Mouse (Mus musculus): ENCODE results near the gene Ankrd23. TPM values are rescaled to one million over a fixed set of nuclear protein-coding genes. Genes with fewer than 3 reads are reported as not detected.

The Ankrd23 gene
- polyA plus RNA-seq, 1 experiment from 2014 or later: 13.6 TPM

GRCm38 (mm10) chr1:36533546-36533945, 3.1 kb downstream of the Ankrd23 start:
- peak overlapping the region; percentile 22; the same call in 1 of the 2 replicates for H3K27ac ChIP-seq (ENCODE audit: low read depth, low read length)
- no peaks in the 10 kb centered on the region for H3K27me3 ChIP-seq (ENCODE audit: control insufficient read depth, insufficient read depth, low read length)
- H3K9ac ChIP-seq (ENCODE audit: low read depth, low read length): no peak overlapping the region
- H3K4me3 ChIP-seq (ENCODE audit: low read depth, low read length): no peak overlapping the region
- no peaks in the 10 kb centered on the region; the same call in 1 of the 2 replicates for H3K36me3 ChIP-seq (ENCODE audit: control insufficient read depth, insufficient read depth, low read length)
- 60% methylated on average over 6 of the region's 6 CpGs for WGBS (ENCODE audit: insufficient replicate concordance)
- no peaks in the 10 kb centered on the region for H3K9me3 ChIP-seq (replicated peaks; ENCODE audit: control insufficient read depth, low read length)
- no peak overlapping the region for H3K4me2 ChIP-seq
- peaks cover 25% of the 10 kb centered on the region for H3K4me1 ChIP-seq (ENCODE audit: control insufficient read depth, insufficient read depth, low read length)
- no peak for ATAC-seq (replicated peaks; ENCODE audit: insufficient number of reproducible peaks, low FRiP score, low TSS enrichment)

- Histone ChIP-seq H3K4me3 (ENCODE audit: low read depth, low read length) (no peak overlapping the region), H3K4me2 (no peak overlapping the region), H3K27ac (ENCODE audit: low read depth, low read length) (no peak overlapping the region), H3K9me3 (replicated peaks; ENCODE audit: control insufficient read depth, low read length) (no peaks in the 10 kb centered on the region), H3K4me1 (ENCODE audit: control insufficient read depth, insufficient read depth, low read length) (peaks cover 23% of the 10 kb centered on the region), H3K27me3 (ENCODE audit: control insufficient read depth, insufficient read depth, low read length) (no peaks in the 10 kb centered on the region), H3K36me3 (ENCODE audit: control insufficient read depth, insufficient read depth, low read length) (no peaks in the 10 kb centered on the region; the same call in 1 of the 2 replicates), H3K9ac (ENCODE audit: low read depth, low read length) (no peak overlapping the region)
- WGBS (ENCODE audit: insufficient replicate concordance): 86% methylated on average over 12 of the region's 12 CpGs
- ATAC-seq (replicated peaks; ENCODE audit: insufficient number of reproducible peaks, low FRiP score, low TSS enrichment): no peak
Observed at GRCm38 (mm10) chr1:36531461-36531860, 5.2 kb downstream of the Ankrd23 start.

GRCm38 (mm10) chr1:36530962-36531361, 5.7 kb downstream of the Ankrd23 start:
- ATAC-seq (replicated peaks; ENCODE audit: insufficient number of reproducible peaks, low FRiP score, low TSS enrichment): no peak
- Histone ChIP-seq H3K9ac (ENCODE audit: low read depth, low read length) (no peak overlapping the region), H3K4me3 (ENCODE audit: low read depth, low read length) (no peak overlapping the region), H3K36me3 (ENCODE audit: control insufficient read depth, insufficient read depth, low read length) (no peaks in the 10 kb centered on the region; the same call in 1 of the 2 replicates), H3K4me1 (ENCODE audit: control insufficient read depth, insufficient read depth, low read length) (peaks cover 18% of the 10 kb centered on the region), H3K27ac (ENCODE audit: low read depth, low read length) (no peak overlapping the region), H3K27me3 (ENCODE audit: control insufficient read depth, insufficient read depth, low read length) (no peaks in the 10 kb centered on the region), H3K4me2 (no peak overlapping the region), H3K9me3 (replicated peaks; ENCODE audit: control insufficient read depth, low read length) (no peaks in the 10 kb centered on the region)
- WGBS (ENCODE audit: insufficient replicate concordance): 90% methylated on average over 7 of the region's 7 CpGs

- Histone ChIP-seq H3K27me3 (ENCODE audit: control insufficient read depth, insufficient read depth, low read length) (no peaks in the 10 kb centered on the region), H3K4me1 (ENCODE audit: control insufficient read depth, insufficient read depth, low read length) (peaks cover 13% of the 10 kb centered on the region), H3K36me3 (ENCODE audit: control insufficient read depth, insufficient read depth, low read length) (no peaks in the 10 kb centered on the region; the same call in 1 of the 2 replicates), H3K4me3 (ENCODE audit: low read depth, low read length) (no peak overlapping the region), H3K9ac (ENCODE audit: low read depth, low read length) (no peak overlapping the region), H3K9me3 (replicated peaks; ENCODE audit: control insufficient read depth, low read length) (no peaks in the 10 kb centered on the region), H3K4me2 (no peak overlapping the region), H3K27ac (ENCODE audit: low read depth, low read length) (no peak overlapping the region)
- no peak for ATAC-seq (replicated peaks; ENCODE audit: insufficient number of reproducible peaks, low FRiP score, low TSS enrichment)
- 84% methylated on average over 8 of the region's 8 CpGs for WGBS (ENCODE audit: insufficient replicate concordance)
Observed at GRCm38 (mm10) chr1:36530485-36530884, 6.2 kb downstream of the Ankrd23 start.

- no peaks in the 10 kb centered on the region for H3K9me3 ChIP-seq (replicated peaks; ENCODE audit: control insufficient read depth, low read length)
- no peak overlapping the region for H3K9ac ChIP-seq (ENCODE audit: low read depth, low read length)
- no peaks in the 10 kb centered on the region for H3K27me3 ChIP-seq (ENCODE audit: control insufficient read depth, insufficient read depth, low read length)
- 93% methylated on average over 4 of the region's 4 CpGs for WGBS (ENCODE audit: insufficient replicate concordance)
- H3K36me3 ChIP-seq (ENCODE audit: control insufficient read depth, insufficient read depth, low read length): peaks cover 5% of the 10 kb centered on the region; the same call in 1 of the 2 replicates
- no peak overlapping the region for H3K4me2 ChIP-seq
- H3K4me3 ChIP-seq (ENCODE audit: low read depth, low read length): no peak overlapping the region
- peaks cover 11% of the 10 kb centered on the region for H3K4me1 ChIP-seq (ENCODE audit: control insufficient read depth, insufficient read depth, low read length)
- H3K27ac ChIP-seq (ENCODE audit: low read depth, low read length): no peak overlapping the region
- no peak for ATAC-seq (replicated peaks; ENCODE audit: insufficient number of reproducible peaks, low FRiP score, low TSS enrichment)
Observed at GRCm38 (mm10) chr1:36529875-36530274, 6.8 kb downstream of the Ankrd23 start.

GRCm38 (mm10) chr1:36529274-36529673, 7.4 kb downstream of the Ankrd23 start:
- 88% methylated on average over 4 of the region's 4 CpGs for WGBS (ENCODE audit: insufficient replicate concordance)
- no peaks in the 10 kb centered on the region for H3K27me3 ChIP-seq (ENCODE audit: control insufficient read depth, insufficient read depth, low read length)
- H3K36me3 ChIP-seq (ENCODE audit: control insufficient read depth, insufficient read depth, low read length): peaks cover 8% of the 10 kb centered on the region
- peaks cover 8% of the 10 kb centered on the region; the same call in 1 of the 2 replicates for H3K4me1 ChIP-seq (ENCODE audit: control insufficient read depth, insufficient read depth, low read length)
- H3K9me3 ChIP-seq (replicated peaks; ENCODE audit: control insufficient read depth, low read length): no peaks in the 10 kb centered on the region
- no peak overlapping the region for H3K4me3 ChIP-seq (ENCODE audit: low read depth, low read length)
- H3K27ac ChIP-seq (ENCODE audit: low read depth, low read length): no peak overlapping the region
- H3K4me2 ChIP-seq: no peak overlapping the region
- ATAC-seq (replicated peaks; ENCODE audit: insufficient number of reproducible peaks, low FRiP score, low TSS enrichment): no peak
- no peak overlapping the region for H3K9ac ChIP-seq (ENCODE audit: low read depth, low read length)

- no peak overlapping the region for H3K27ac ChIP-seq (ENCODE audit: low read depth, low read length)
- ATAC-seq (replicated peaks; ENCODE audit: insufficient number of reproducible peaks, low FRiP score, low TSS enrichment): no peak
- no peak overlapping the region for H3K4me3 ChIP-seq (ENCODE audit: low read depth, low read length)
- no peak overlapping the region for H3K9ac ChIP-seq (ENCODE audit: low read depth, low read length)
- WGBS (ENCODE audit: insufficient replicate concordance): 26% methylated on average over 1 of the region's 1 CpGs
- no peaks in the 10 kb centered on the region for H3K9me3 ChIP-seq (replicated peaks; ENCODE audit: control insufficient read depth, low read length)
- no peaks in the 10 kb centered on the region for H3K27me3 ChIP-seq (ENCODE audit: control insufficient read depth, insufficient read depth, low read length)
- peaks cover 10% of the 10 kb centered on the region for H3K36me3 ChIP-seq (ENCODE audit: control insufficient read depth, insufficient read depth, low read length)
- H3K4me2 ChIP-seq: no peak overlapping the region
- H3K4me1 ChIP-seq (ENCODE audit: control insufficient read depth, insufficient read depth, low read length): peaks cover 2% of the 10 kb centered on the region; the same call in 1 of the 2 replicates
Observed at GRCm38 (mm10) chr1:36528351-36528750, 8.3 kb downstream of the Ankrd23 start.

GRCm38 (mm10) chr1:36526903-36527302, 9.8 kb downstream of the Ankrd23 start:
- 87% methylated on average over 10 of the region's 10 CpGs for WGBS (ENCODE audit: insufficient replicate concordance)

GRCm38 (mm10) chr1:36525774-36526173, 10.9 kb downstream of the Ankrd23 start:
- Histone ChIP-seq H3K27ac (ENCODE audit: low read depth, low read length) (no peak overlapping the region), H3K4me2 (no peak overlapping the region), H3K4me1 (ENCODE audit: control insufficient read depth, insufficient read depth, low read length) (no peaks in the 10 kb centered on the region), H3K4me3 (ENCODE audit: low read depth, low read length) (no peak overlapping the region), H3K27me3 (ENCODE audit: control insufficient read depth, insufficient read depth, low read length) (no peaks in the 10 kb centered on the region), H3K9ac (ENCODE audit: low read depth, low read length) (no peak overlapping the region), H3K36me3 (ENCODE audit: control insufficient read depth, insufficient read depth, low read length) (peaks cover 14% of the 10 kb centered on the region), H3K9me3 (replicated peaks; ENCODE audit: control insufficient read depth, low read length) (no peaks in the 10 kb centered on the region)
- WGBS (ENCODE audit: insufficient replicate concordance): 87% methylated on average over 12 of the region's 12 CpGs
- ATAC-seq (replicated peaks; ENCODE audit: insufficient number of reproducible peaks, low FRiP score, low TSS enrichment): no peak

More at GRCm38 (mm10) chr1:36526903-36527302, 9.8 kb downstream of the Ankrd23 start:
- Histone ChIP-seq H3K9me3 (replicated peaks; ENCODE audit: control insufficient read depth, low read length) (no peaks in the 10 kb centered on the region), H3K4me2 (no peak overlapping the region), H3K9ac (ENCODE audit: low read depth, low read length) (no peak overlapping the region), H3K27ac (ENCODE audit: low read depth, low read length) (no peak overlapping the region), H3K36me3 (ENCODE audit: control insufficient read depth, insufficient read depth, low read length) (peaks cover 10% of the 10 kb centered on the region), H3K4me1 (ENCODE audit: control insufficient read depth, insufficient read depth, low read length) (peaks cover 2% of the 10 kb centered on the region; the same call in 1 of the 2 replicates), H3K4me3 (ENCODE audit: low read depth, low read length) (no peak overlapping the region), H3K27me3 (ENCODE audit: control insufficient read depth, insufficient read depth, low read length) (no peaks in the 10 kb centered on the region)
- ATAC-seq (replicated peaks; ENCODE audit: insufficient number of reproducible peaks, low FRiP score, low TSS enrichment): no peak

Data from heart, embryonic 11.5 days (tissue).